Mouse (Mus musculus) testis, adult 2 months (tissue): ENCODE data around the gene Fblim1. TPM values are rescaled to one million over a fixed set of nuclear protein-coding genes. Genes with fewer than 3 reads are reported as not detected.

Experiments
- H3K27ac ChIP-seq: fragments of 200-500 bp; 2 replicates; pipeline ENCODE4 v1.5.1; 2012; ENCODE audit warnings: low read depth, low read length; ENCODE audit not compliant: control insufficient read depth, insufficient read depth
- H3K27me3 ChIP-seq: fragments of 200-500 bp; 2 replicates; pipeline ENCODE4 v1.6.1; 2012; ENCODE audit warnings: mild to moderate bottlenecking, low read length, moderate library complexity; ENCODE audit not compliant: control insufficient read depth, insufficient read depth
- H3K36me3 ChIP-seq: fragments of 200-500 bp; 2 replicates; pipeline ENCODE4 v1.6.1; 2012; ENCODE audit warnings: mild to moderate bottlenecking, low read length; ENCODE audit not compliant: control insufficient read depth, insufficient read depth
- H3K4me1 ChIP-seq: fragments of 200-500 bp; 2 replicates; pipeline ENCODE4 v1.6.1; 2012; ENCODE audit warnings: low read length; ENCODE audit not compliant: control insufficient read depth, insufficient read depth
- H3K4me3 ChIP-seq: fragments of 200-500 bp; 2 replicates; pipeline ENCODE4 v1.5.1; 2012; ENCODE audit warnings: low read depth, mild to moderate bottlenecking, low read length, moderate library complexity, mixed read lengths; ENCODE audit not compliant: control insufficient read depth
- CTCF ChIP-seq: fragments of 200-500 bp; IDR thresholded peaks from 2 replicates; pipeline ENCODE4 v1.5.1; 2012; ENCODE audit warnings: low read depth, mild to moderate bottlenecking, inconsistent platforms, low read length, moderate library complexity; ENCODE audit not compliant: control insufficient read depth, insufficient read depth, insufficient replicate concordance
- POLR2A ChIP-seq: fragments of 200-500 bp; IDR thresholded peaks from 2 replicates; pipeline ENCODE4 v1.6.1; 2012; ENCODE audit warnings: low read depth, mild to moderate bottlenecking, inconsistent platforms, low read length, moderate library complexity; ENCODE audit not compliant: control insufficient read depth
- polyA plus RNA-seq: library from polyadenylated mRNA; depleted of rRNA; stranded (reverse); fragments of >200 nt; gene quantifications from 2 replicates; pipeline ENCODE4 v1.2.3, GENCODE M21; 2012

The Fblim1 gene
- polyA plus RNA-seq, 1 experiment = 3.1 TPM

- H3K4me3 ChIP-seq = no peak overlapping the region
- peak; percentile 88; the same call in 1 of the 2 replicates for TF ChIP-seq CTCF
- TF ChIP-seq POLR2A = no peak
- no peaks in the 10 kb centered on the region for H3K27me3 ChIP-seq
- no peak overlapping the region for H3K27ac ChIP-seq
- no peaks in the 10 kb centered on the region for H3K36me3 ChIP-seq
- no peaks in the 10 kb centered on the region for H3K4me1 ChIP-seq
Measured at GRCm38 (mm10) chr4:141591547-141591946, 14.3 kb downstream of the Fblim1 start.

GRCm38 (mm10) chr4:141583919-141584318 lies 22.0 kb downstream of the Fblim1 start:
- no peaks in the 10 kb centered on the region for H3K27me3 ChIP-seq
- peaks cover 5% of the 10 kb centered on the region; the same call in 1 of the 2 replicates for H3K4me1 ChIP-seq
- H3K36me3 ChIP-seq = no peaks in the 10 kb centered on the region
- no peak for TF ChIP-seq POLR2A
- TF ChIP-seq CTCF = no peak
- no peak overlapping the region for H3K4me3 ChIP-seq
- H3K27ac ChIP-seq = no peak overlapping the region

GRCm38 (mm10) chr4:141581051-141581450 lies 24.8 kb downstream of the Fblim1 start:
- no peaks in the 10 kb centered on the region for H3K36me3 ChIP-seq
- no peaks in the 10 kb centered on the region for H3K27me3 ChIP-seq

GRCm38 (mm10) chr4:141578833-141579232 lies 27.1 kb downstream of the Fblim1 start:
- TF ChIP-seq POLR2A (no peak), CTCF (no peak)
- Histone ChIP-seq H3K4me3 (no peak overlapping the region), H3K27ac (no peak overlapping the region), H3K4me1 (peaks cover 10% of the 10 kb centered on the region), H3K36me3 (no peaks in the 10 kb centered on the region), H3K27me3 (no peaks in the 10 kb centered on the region)

More at GRCm38 (mm10) chr4:141581051-141581450, 24.8 kb downstream of the Fblim1 start:
- Histone ChIP-seq H3K4me1 (peaks cover 5% of the 10 kb centered on the region; the same call in 1 of the 2 replicates), H3K27ac (no peak overlapping the region), H3K4me3 (no peak overlapping the region)
- TF ChIP-seq POLR2A = no peak

- no peaks in the 10 kb centered on the region for H3K27me3 ChIP-seq
- no peaks in the 10 kb centered on the region for H3K36me3 ChIP-seq
- no peak overlapping the region for H3K27ac ChIP-seq
- H3K4me1 ChIP-seq = peaks cover 10% of the 10 kb centered on the region
- no peak for TF ChIP-seq POLR2A
- peak; percentile 46; the same call in 1 of the 2 replicates for TF ChIP-seq CTCF
- no peak overlapping the region for H3K4me3 ChIP-seq
Measured at GRCm38 (mm10) chr4:141576877-141577276, 29.0 kb downstream of the Fblim1 start.

- no peaks in the 10 kb centered on the region for H3K36me3 ChIP-seq
- no peaks in the 10 kb centered on the region for H3K27me3 ChIP-seq
- no peak overlapping the region for H3K4me3 ChIP-seq
- no peak for TF ChIP-seq CTCF
- no peak for TF ChIP-seq POLR2A
- no peak overlapping the region for H3K27ac ChIP-seq
- H3K4me1 ChIP-seq = peaks cover 10% of the 10 kb centered on the region
Measured at GRCm38 (mm10) chr4:141576404-141576803, 29.5 kb downstream of the Fblim1 start.

GRCm38 (mm10) chr4:141574789-141575702 lies 30.9 kb downstream of the Fblim1 start:
- no peak overlapping the region for H3K27ac ChIP-seq
- H3K4me1 ChIP-seq = peaks cover 5% of the 10 kb centered on the region
- no peaks in the 10 kb centered on the region for H3K36me3 ChIP-seq
- TF ChIP-seq CTCF (peak; percentile 95), POLR2A (no peak)
- no peaks in the 10 kb centered on the region for H3K27me3 ChIP-seq
- peak overlapping the region; percentile 58 for H3K4me3 ChIP-seq
